In the genomic region with DNA sequence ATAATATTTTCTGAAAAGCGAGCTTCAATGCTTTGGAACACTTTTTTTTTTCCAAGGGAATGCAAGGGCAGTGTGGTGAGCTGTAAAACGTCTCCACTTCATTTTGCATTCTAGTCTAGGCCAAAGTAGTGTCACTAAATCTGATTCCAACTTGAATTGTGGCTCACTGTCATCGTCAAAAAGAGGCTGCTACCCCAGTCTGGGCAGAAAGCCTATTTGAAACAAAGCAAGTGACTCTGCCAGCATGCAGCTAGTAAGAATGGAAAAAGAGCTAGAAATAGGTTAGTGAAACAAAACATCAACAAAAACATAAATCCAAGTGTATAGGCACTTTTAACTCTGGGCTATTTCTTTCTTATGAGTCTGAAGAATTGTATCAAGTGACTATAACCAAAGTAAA, we compare ENCODE assay signal across 18 mouse cellular contexts.
DNase-seq lines count a peak whose midpoint lies in the region; ATAC-seq and TF ChIP-seq lines count a peak whose summit lies in the region.
"Had no signal": no experiment of that assay in that cellular context is flagged by ENCODE, and none has a peak within 500 bp of the region (broad histone marks: within the 10 kb centered on the region; RNA-seq: fewer than 3 reads in every experiment).

No protein-coding gene starts in this region.

- no peak overlapping the region for H3K27ac ChIP-seq in forebrain, postnatal 0 days (ENCODE audit: low read depth, low read length)
- no peak overlapping the region for H3K27ac ChIP-seq in forebrain, embryonic 10.5 days
- H3K27ac ChIP-seq: embryonic facial prominence, embryonic 15.5 days; forebrain, embryonic 13.5 days; heart, embryonic 15.5 days; intestine, embryonic 15.5 days; limb, embryonic 15.5 days; lung, embryonic 15.5 days had no signal

- ATAC-seq in forebrain, postnatal 0 days: peak; percentile 40
- no peak for ATAC-seq in megakaryocyte, adult 5-6 weeks (ENCODE audit: poor library complexity, severe bottlenecking)
- ATAC-seq: forebrain, embryonic 13.5 days; intestine, embryonic 15.5 days had no signal

- 31% methylated on average over 3 of the region's 3 CpGs for WGBS in forebrain, postnatal 0 days
- 51% methylated on average over 3 of the region's 3 CpGs for WGBS in forebrain, embryonic 10.5 days

- no peak overlapping the region for H3K4me2 ChIP-seq in forebrain, postnatal 0 days (ENCODE audit: low read depth)
- H3K4me2 ChIP-seq: embryonic facial prominence, embryonic 15.5 days; forebrain, embryonic 13.5 days; heart, embryonic 15.5 days; intestine, embryonic 15.5 days; limb, embryonic 15.5 days; lung, embryonic 15.5 days had no signal

- no peaks in the 10 kb centered on the region for H3K27me3 ChIP-seq in forebrain, postnatal 0 days (ENCODE audit: insufficient read depth, low read length)
- peaks cover 13% of the 10 kb centered on the region; the same call in 1 of the 2 replicates for H3K27me3 ChIP-seq in forebrain, embryonic 10.5 days (ENCODE audit: poor library complexity, severe bottlenecking)
- H3K27me3 ChIP-seq: embryonic facial prominence, embryonic 15.5 days; forebrain, embryonic 13.5 days; heart, embryonic 15.5 days; intestine, embryonic 15.5 days; limb, embryonic 15.5 days; lung, embryonic 15.5 days; megakaryocyte, embryonic 14.5 days had no signal

- no peaks in the 10 kb centered on the region for H3K9me3 ChIP-seq in forebrain, postnatal 0 days (ENCODE audit: low read length)
- H3K9me3 ChIP-seq in forebrain, embryonic 10.5 days: no peaks in the 10 kb centered on the region
- H3K9me3 ChIP-seq: embryonic facial prominence, embryonic 15.5 days; forebrain, embryonic 13.5 days; heart, embryonic 15.5 days; intestine, embryonic 15.5 days; limb, embryonic 15.5 days; lung, embryonic 15.5 days; megakaryocyte, embryonic 14.5 days had no signal

- no peak overlapping the region for H3K9ac ChIP-seq in forebrain, postnatal 0 days
- H3K9ac ChIP-seq: embryonic facial prominence, embryonic 15.5 days; forebrain, embryonic 13.5 days; heart, embryonic 15.5 days; intestine, embryonic 15.5 days; limb, embryonic 15.5 days; lung, embryonic 15.5 days had no signal

- peak; percentile 45 for DNase-seq in forebrain, postnatal 0 days
- DNase-seq in forebrain, embryonic 10.5 days (ENCODE audit: extremely low spot score, low spot score): no peak
- DNase-seq in layer of hippocampus, adult 11-12 months (ENCODE audit: low spot score): peak; percentile 4
- no peak for DNase-seq in layer of hippocampus, adult 9-10 months (ENCODE audit: low spot score)
- peak; percentile 79 for DNase-seq in brain, adult 2 months (ENCODE audit: low read depth, low spot score)
- peak; percentile 24 for DNase-seq in cerebellum, adult 8-10 months
- no peak for DNase-seq in spleen, postnatal 36 days (ENCODE audit: low spot score in 2 of 2)
- DNase-seq: kidney, postnatal 10 days; right cerebral cortex, postnatal 25 days had no signal

- no peak for TF ChIP-seq CTCF in forebrain, postnatal 0 days (IDR thresholded peaks at IDR 0.05; ENCODE audit: low read depth)

- H3K4me1 ChIP-seq in forebrain, postnatal 0 days (ENCODE audit: insufficient read depth): no peaks in the 10 kb centered on the region
- no peaks in the 10 kb centered on the region for H3K4me1 ChIP-seq in forebrain, embryonic 10.5 days
- H3K4me1 ChIP-seq: embryonic facial prominence, embryonic 15.5 days; forebrain, embryonic 13.5 days; heart, embryonic 15.5 days; intestine, embryonic 15.5 days; limb, embryonic 15.5 days; lung, embryonic 15.5 days; megakaryocyte, embryonic 14.5 days had no signal

- no peak overlapping the region for H3K4me3 ChIP-seq in forebrain, postnatal 0 days (ENCODE audit: low read depth, low read length)
- no peak overlapping the region for H3K4me3 ChIP-seq in forebrain, embryonic 10.5 days
- H3K4me3 ChIP-seq: embryonic facial prominence, embryonic 15.5 days; forebrain, embryonic 13.5 days; heart, embryonic 15.5 days; intestine, embryonic 15.5 days; limb, embryonic 15.5 days; lung, embryonic 15.5 days; megakaryocyte, embryonic 14.5 days; myocyte had no signal

- H3K36me3 ChIP-seq in forebrain, postnatal 0 days (ENCODE audit: insufficient read depth): no peaks in the 10 kb centered on the region
- no peaks in the 10 kb centered on the region for H3K36me3 ChIP-seq in forebrain, embryonic 10.5 days (replicated peaks)
- H3K36me3 ChIP-seq: embryonic facial prominence, embryonic 15.5 days; heart, embryonic 15.5 days; intestine, embryonic 15.5 days; limb, embryonic 15.5 days; lung, embryonic 15.5 days had no signal

Comparison
In these comparisons a context has a peak if more than half of its experiments do, and no peak if none do; other contexts are left out.
1. DNase-seq: peak in forebrain, postnatal 0 days (single experiment), layer of hippocampus, adult 11-12 months (single experiment), brain, adult 2 months (single experiment) and cerebellum, adult 8-10 months (single experiment); none in forebrain, embryonic 10.5 days (single experiment), layer of hippocampus, adult 9-10 months (single experiment) and spleen, postnatal 36 days (0 of 2).